Mouse (Mus musculus): Measurements from ENCODE around the gene Bbip1. TPM values are rescaled to one million over a fixed set of nuclear protein-coding genes. Genes with fewer than 3 reads are reported as not detected.
"Not testable (repeated sequence)": the region's sequence is repeated elsewhere in the genome, so short reads cannot be mapped to it uniquely, and the experiment has no call there.

The Bbip1 gene
- polyA plus RNA-seq, 1 experiment from 2014 or later = 100 TPM

DNA sequence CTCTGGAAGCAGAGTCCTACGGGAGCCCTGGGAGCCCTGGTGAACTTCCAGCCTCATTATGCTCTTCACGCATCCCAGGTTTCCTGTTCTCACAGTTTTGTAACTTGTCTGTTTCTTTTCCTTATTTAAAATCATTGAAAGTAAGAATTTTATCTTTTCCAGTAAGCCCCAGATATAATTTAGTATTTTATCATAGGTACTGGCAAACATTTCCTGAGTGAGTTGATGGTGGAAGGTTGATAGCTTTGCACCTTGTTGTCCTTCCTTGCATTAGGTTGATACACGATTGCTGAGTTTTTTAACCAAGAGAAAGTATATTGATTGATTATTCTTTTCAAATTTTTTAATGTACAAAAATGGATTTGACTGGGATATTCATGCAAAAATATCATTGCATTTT lies 24.8 kb upstream of the Bbip1 start:
- no peak overlapping the region for H3K4me2 ChIP-seq (replicated peaks; ENCODE audit: low read depth, low read length)
- no peak overlapping the region for H3K4me3 ChIP-seq (ENCODE audit: low read depth, low read length)
- no peaks in the 10 kb centered on the region for H3K27me3 ChIP-seq (ENCODE audit: control insufficient read depth, insufficient read depth, low read length)
- no peaks in the 10 kb centered on the region for H3K4me1 ChIP-seq (ENCODE audit: control insufficient read depth, insufficient read depth, low read length)
- no peak for ATAC-seq (ENCODE audit: insufficient number of reproducible peaks, insufficient read depth, low FRiP score, low read depth)
- no peaks in the 10 kb centered on the region for H3K9me3 ChIP-seq (ENCODE audit: control insufficient read depth, low read depth, low read length)
- WGBS = 85% methylated on average over 3 of the region's 3 CpGs
- no peaks in the 10 kb centered on the region for H3K36me3 ChIP-seq (ENCODE audit: control insufficient read depth, insufficient read depth, low read length)
- no peak overlapping the region for H3K9ac ChIP-seq (replicated peaks; ENCODE audit: low read depth, low read length)
- H3K27ac ChIP-seq (ENCODE audit: low read length) = no peak overlapping the region

DNA sequence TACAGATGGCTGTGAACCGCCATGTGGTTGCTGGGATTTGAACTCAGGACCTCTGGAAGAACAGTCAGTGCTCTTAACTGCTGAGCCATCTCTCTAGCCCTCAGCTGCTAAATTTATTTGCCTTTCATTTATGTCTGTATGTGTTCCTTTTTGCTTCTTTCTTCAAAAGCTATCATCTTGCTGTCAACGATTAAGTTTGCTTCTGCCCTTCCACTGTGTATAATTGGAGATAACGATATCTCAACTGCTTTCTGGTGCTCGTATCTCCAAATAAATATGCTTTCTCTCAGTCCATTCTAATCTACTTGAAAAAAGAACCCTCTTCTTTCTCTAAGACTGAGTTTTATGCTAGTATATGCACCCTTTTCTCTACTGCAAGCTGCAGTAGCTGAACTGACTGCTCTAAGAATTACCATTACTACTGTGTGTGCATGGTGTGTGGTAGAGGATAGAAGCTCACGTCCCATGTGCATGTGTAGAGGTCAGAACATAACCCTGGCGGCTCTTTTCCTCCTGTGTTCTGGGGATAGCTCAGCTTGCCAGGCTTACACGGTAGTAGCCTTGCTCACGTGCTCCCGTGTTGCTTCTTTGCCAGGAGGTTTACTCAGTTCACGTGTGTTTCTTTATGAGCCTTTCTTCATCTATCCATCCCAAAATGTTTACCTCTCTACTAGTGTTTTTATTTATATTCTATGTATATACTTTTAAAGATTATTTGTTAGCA lies 20.6 kb upstream of the Bbip1 start:
- 84% methylated on average over 10 of the region's 10 CpGs for WGBS
- ATAC-seq (ENCODE audit: insufficient number of reproducible peaks, insufficient read depth, low FRiP score, low read depth) = no peak
- H3K27me3 ChIP-seq (ENCODE audit: control insufficient read depth, insufficient read depth, low read length) = no peaks in the 10 kb centered on the region

DNA sequence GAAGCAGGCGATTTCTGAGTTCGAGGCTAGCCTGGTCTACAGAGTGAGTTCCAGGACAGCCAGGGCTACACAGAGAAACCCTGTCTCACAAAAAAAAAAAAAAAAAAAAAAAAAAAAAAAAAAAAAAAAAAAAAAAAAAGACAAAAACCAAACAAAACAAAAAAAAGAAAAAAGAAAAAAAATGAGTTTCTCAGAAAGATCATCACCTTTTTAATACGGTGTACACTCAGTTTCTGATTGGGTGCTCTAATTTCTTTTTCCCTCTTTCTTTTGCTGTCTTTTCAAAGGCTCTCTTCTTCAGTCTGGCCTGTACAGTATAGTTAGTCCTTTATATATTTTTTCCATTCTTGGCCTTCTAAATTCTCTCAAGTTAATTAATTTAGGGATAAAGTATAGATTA lies 19.9 kb upstream of the Bbip1 start:
- H3K27me3 ChIP-seq (ENCODE audit: control insufficient read depth, insufficient read depth, low read length); H3K4me2 ChIP-seq (replicated peaks; ENCODE audit: low read depth, low read length); H3K4me3 ChIP-seq (ENCODE audit: low read depth, low read length); H3K36me3 ChIP-seq (ENCODE audit: control insufficient read depth, insufficient read depth, low read length); H3K4me1 ChIP-seq (ENCODE audit: control insufficient read depth, insufficient read depth, low read length); H3K9me3 ChIP-seq (ENCODE audit: control insufficient read depth, low read depth, low read length); H3K9ac ChIP-seq (replicated peaks; ENCODE audit: low read depth, low read length); H3K27ac ChIP-seq (ENCODE audit: low read length); ATAC-seq (ENCODE audit: insufficient number of reproducible peaks, insufficient read depth, low FRiP score, low read depth): not testable (repeated sequence)
- 91% methylated on average over 3 of the region's 3 CpGs for WGBS

More for the DNA sequence above, 20.6 kb upstream of the Bbip1 start:
- Histone ChIP-seq H3K4me2 (replicated peaks; ENCODE audit: low read depth, low read length) (no peak overlapping the region), H3K9me3 (ENCODE audit: control insufficient read depth, low read depth, low read length) (no peaks in the 10 kb centered on the region), H3K9ac (replicated peaks; ENCODE audit: low read depth, low read length) (no peak overlapping the region), H3K4me1 (ENCODE audit: control insufficient read depth, insufficient read depth, low read length) (no peaks in the 10 kb centered on the region), H3K4me3 (ENCODE audit: low read depth, low read length) (no peak overlapping the region), H3K27ac (ENCODE audit: low read length) (no peak overlapping the region), H3K36me3 (ENCODE audit: control insufficient read depth, insufficient read depth, low read length) (no peaks in the 10 kb centered on the region)

DNA sequence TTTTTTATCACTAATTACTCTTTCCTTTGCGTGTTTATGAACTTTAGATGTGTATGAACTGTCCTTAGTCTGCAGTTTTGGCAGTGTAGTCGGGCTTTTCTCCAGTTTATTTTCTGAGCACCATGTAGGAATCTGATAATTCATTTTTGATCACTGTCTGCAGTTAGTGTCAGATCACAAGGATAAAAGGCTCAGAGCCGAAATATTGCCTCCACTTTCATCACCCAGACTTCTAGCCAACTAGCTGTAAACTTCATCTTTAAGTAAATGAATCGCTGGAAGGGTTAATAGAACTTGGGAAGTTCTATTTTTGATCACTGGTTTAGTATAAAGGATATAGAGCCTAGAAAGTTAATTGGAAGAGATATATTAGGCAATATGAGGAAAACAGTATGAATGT lies 18.1 kb upstream of the Bbip1 start:
- H3K9me3 ChIP-seq (ENCODE audit: control insufficient read depth, low read depth, low read length) = no peaks in the 10 kb centered on the region
- no peak overlapping the region for H3K9ac ChIP-seq (replicated peaks; ENCODE audit: low read depth, low read length)
- H3K27ac ChIP-seq (ENCODE audit: low read length) = no peak overlapping the region
- WGBS = 86% methylated on average over 4 of the region's 4 CpGs
- H3K4me3 ChIP-seq (ENCODE audit: low read depth, low read length) = no peak overlapping the region
- H3K27me3 ChIP-seq (ENCODE audit: control insufficient read depth, insufficient read depth, low read length) = no peaks in the 10 kb centered on the region
- no peak overlapping the region for H3K4me2 ChIP-seq (replicated peaks; ENCODE audit: low read depth, low read length)
- ATAC-seq (ENCODE audit: insufficient number of reproducible peaks, insufficient read depth, low FRiP score, low read depth) = no peak
- no peaks in the 10 kb centered on the region for H3K36me3 ChIP-seq (ENCODE audit: control insufficient read depth, insufficient read depth, low read length)
- no peaks in the 10 kb centered on the region for H3K4me1 ChIP-seq (ENCODE audit: control insufficient read depth, insufficient read depth, low read length)

DNA sequence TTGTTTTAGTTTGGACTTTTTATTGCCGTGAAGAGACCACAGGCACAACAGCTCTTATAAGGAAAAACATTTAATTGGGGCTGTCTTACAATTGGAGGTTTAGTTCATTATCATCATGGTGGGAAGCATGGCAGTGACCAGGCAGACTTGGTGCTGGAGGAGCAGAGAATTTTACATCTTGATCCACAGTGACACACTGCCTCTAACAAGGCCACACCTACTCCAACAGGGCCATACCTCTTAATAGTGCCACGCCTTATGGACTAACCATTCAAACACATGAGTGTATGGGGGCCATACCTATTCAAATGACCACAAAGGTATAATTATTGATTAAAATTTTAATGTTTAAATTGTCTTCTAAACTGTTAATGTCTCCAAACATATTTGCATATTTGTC lies 13.1 kb upstream of the Bbip1 start:
- Histone ChIP-seq H3K9ac (replicated peaks; ENCODE audit: low read depth, low read length) (no peak overlapping the region), H3K4me2 (replicated peaks; ENCODE audit: low read depth, low read length) (no peak overlapping the region), H3K4me3 (ENCODE audit: low read depth, low read length) (no peak overlapping the region), H3K27ac (ENCODE audit: low read length) (no peak overlapping the region), H3K4me1 (ENCODE audit: control insufficient read depth, insufficient read depth, low read length) (0 out of 2 replicates have a peak, but pooled peaks cover 2% of the 10 kb centered on the region), H3K9me3 (ENCODE audit: control insufficient read depth, low read depth, low read length) (no peaks in the 10 kb centered on the region), H3K27me3 (ENCODE audit: control insufficient read depth, insufficient read depth, low read length) (no peaks in the 10 kb centered on the region), H3K36me3 (ENCODE audit: control insufficient read depth, insufficient read depth, low read length) (no peaks in the 10 kb centered on the region)
- 91% methylated on average over 2 of the region's 2 CpGs for WGBS
- no peak for ATAC-seq (ENCODE audit: insufficient number of reproducible peaks, insufficient read depth, low FRiP score, low read depth)

DNA sequence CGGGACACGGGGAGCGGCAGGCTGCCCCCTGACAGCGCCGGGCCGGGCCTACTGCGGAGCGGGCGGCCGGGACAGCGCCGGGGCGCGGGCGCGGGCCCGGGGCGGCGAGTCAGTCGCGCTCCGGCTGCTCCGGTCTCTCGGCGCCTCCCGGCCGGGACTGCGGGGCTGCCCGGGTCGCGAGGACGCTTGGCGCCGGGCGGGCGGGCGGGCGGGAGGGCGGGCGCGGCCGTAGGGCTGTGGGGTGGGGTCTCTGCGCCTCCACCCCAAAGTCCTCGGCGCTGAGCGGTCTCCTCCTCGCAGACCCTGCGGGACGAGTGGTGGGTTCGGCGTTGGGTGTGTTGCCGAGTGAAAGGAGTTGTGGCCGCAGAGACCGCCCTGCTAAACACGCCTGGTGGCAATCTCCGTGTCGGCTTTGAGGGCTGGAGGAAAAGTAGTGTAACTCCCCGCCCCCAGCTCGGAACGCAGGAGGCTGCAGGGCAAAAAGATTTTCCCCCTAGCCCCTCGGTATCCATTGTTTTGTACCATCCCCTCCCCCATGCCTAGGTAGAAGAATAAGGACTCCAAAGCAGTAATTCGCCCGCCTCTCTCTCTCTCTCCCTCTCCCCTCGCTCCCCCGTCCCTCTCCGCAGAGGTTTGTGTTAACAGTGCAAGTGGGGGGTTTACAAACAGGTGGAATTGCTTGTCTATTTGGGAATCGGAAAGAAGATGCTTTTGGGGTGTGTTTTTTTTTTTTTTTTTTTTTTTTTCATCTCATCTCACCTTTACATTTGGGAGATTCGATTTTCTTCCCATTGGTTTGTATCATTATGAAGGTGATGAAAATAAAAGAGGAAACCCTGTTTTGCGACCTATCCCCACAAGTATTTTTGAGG lies 980 bp upstream of the Bbip1 start:
- Histone ChIP-seq H3K27me3 (ENCODE audit: control insufficient read depth, insufficient read depth, low read length) (no peaks in the 10 kb centered on the region), H3K4me1 (ENCODE audit: control insufficient read depth, insufficient read depth, low read length) (peaks cover 12% of the 10 kb centered on the region; the same call in 1 of the 2 replicates), H3K9me3 (ENCODE audit: control insufficient read depth, low read depth, low read length) (no peaks in the 10 kb centered on the region), H3K36me3 (ENCODE audit: control insufficient read depth, insufficient read depth, low read length) (no peaks in the 10 kb centered on the region; the same call in 1 of the 2 replicates), H3K9ac (replicated peaks; ENCODE audit: low read depth, low read length) (peak overlapping the region; percentile 93), H3K4me2 (replicated peaks; ENCODE audit: low read depth, low read length) (peak overlapping the region; percentile 58), H3K27ac (ENCODE audit: low read length) (peak overlapping the region; percentile 98), H3K4me3 (ENCODE audit: low read depth, low read length) (peak overlapping the region; percentile 79)
- ATAC-seq (ENCODE audit: insufficient number of reproducible peaks, insufficient read depth, low FRiP score, low read depth) = peak; percentile 14
- 1% methylated on average over 50 of the region's 69 CpGs for WGBS

DNA sequence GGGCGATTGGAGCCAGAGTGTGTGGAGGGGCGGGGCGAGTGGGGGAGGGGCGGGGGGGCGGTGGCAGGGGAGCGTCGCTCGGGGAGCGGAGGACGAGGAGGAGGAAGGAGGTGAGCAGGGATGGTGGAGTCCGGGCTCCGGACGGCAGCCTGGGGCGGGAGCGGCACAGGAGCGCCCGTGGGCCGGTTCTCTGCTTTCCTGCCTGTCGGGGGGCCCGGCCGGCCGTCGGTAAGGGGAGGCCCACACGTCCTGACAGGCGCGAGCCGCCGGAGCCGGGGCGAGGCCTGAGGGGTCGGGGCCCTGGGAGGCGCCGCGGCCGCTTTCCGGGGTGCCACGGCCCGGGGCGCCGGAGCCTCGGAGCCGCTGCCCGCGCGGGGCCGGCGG lies 351 bp upstream of the Bbip1 start:
- peak overlapping the region; percentile 58; the same call in 1 of the 2 replicates for H3K4me2 ChIP-seq (replicated peaks; ENCODE audit: low read depth, low read length)
- H3K4me1 ChIP-seq (ENCODE audit: control insufficient read depth, insufficient read depth, low read length) = peaks cover 12% of the 10 kb centered on the region; the same call in 1 of the 2 replicates
- no peaks in the 10 kb centered on the region for H3K9me3 ChIP-seq (ENCODE audit: control insufficient read depth, low read depth, low read length)
- peak overlapping the region; percentile 98 for H3K27ac ChIP-seq (ENCODE audit: low read length)
- WGBS = under 1% methylated on average over 25 of the region's 47 CpGs
- peak overlapping the region; percentile 93 for H3K9ac ChIP-seq (replicated peaks; ENCODE audit: low read depth, low read length)
- H3K36me3 ChIP-seq (ENCODE audit: control insufficient read depth, insufficient read depth, low read length) = no peaks in the 10 kb centered on the region; the same call in 1 of the 2 replicates
- ATAC-seq (ENCODE audit: insufficient number of reproducible peaks, insufficient read depth, low FRiP score, low read depth) = no peak; the same call in 1 of the 2 replicates
- no peaks in the 10 kb centered on the region for H3K27me3 ChIP-seq (ENCODE audit: control insufficient read depth, insufficient read depth, low read length)
- H3K4me3 ChIP-seq (ENCODE audit: low read depth, low read length) = peak overlapping the region; percentile 79

DNA sequence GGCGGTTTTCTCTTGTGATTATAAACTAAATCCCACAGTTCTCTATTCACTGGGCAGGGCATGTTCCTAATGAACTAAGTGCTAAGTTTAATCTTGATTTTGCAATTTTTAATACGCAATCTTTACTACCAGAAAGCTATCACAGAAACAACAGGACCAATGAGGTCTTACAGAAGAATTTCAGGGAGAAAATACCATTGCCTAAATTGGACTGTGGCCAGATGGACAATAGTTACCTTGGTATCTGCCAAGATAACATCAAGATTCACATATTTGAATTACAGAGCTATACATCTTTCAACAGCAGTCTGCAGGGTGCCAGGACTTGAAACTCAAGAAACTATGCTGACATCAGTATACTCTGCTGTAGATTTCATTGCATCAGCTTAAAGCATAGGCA lies 2.1 kb downstream of the Bbip1 start:
- H3K4me2 ChIP-seq (replicated peaks; ENCODE audit: low read depth, low read length) = no peak overlapping the region
- no peak overlapping the region for H3K9ac ChIP-seq (replicated peaks; ENCODE audit: low read depth, low read length)
- no peak overlapping the region for H3K4me3 ChIP-seq (ENCODE audit: low read depth, low read length)
- no peak overlapping the region for H3K27ac ChIP-seq (ENCODE audit: low read length)
- H3K27me3 ChIP-seq (ENCODE audit: control insufficient read depth, insufficient read depth, low read length) = no peaks in the 10 kb centered on the region
- no peaks in the 10 kb centered on the region for H3K9me3 ChIP-seq (ENCODE audit: control insufficient read depth, low read depth, low read length)
- ATAC-seq (ENCODE audit: insufficient number of reproducible peaks, insufficient read depth, low FRiP score, low read depth) = no peak
- WGBS = 87% methylated on average over 2 of the region's 2 CpGs
- peaks cover 2% of the 10 kb centered on the region; the same call in 1 of the 2 replicates for H3K36me3 ChIP-seq (ENCODE audit: control insufficient read depth, insufficient read depth, low read length)
- H3K4me1 ChIP-seq (ENCODE audit: control insufficient read depth, insufficient read depth, low read length) = peaks cover 8% of the 10 kb centered on the region; the same call in 1 of the 2 replicates
